Mouse (Mus musculus) ES-Bruce4 (cell line): ENCODE data around the gene Pde7b. TPM values are rescaled to one million over a fixed set of nuclear protein-coding genes. Genes with fewer than 3 reads are reported as not detected.

ENCODE experiments used
- H3K27ac ChIP-seq: 2 replicates; pipeline ENCODE4 v1.5.1; 2012; ENCODE audit warnings: low read length, inconsistent platforms; ENCODE audit not compliant: insufficient read depth
- H3K27me3 ChIP-seq: 2 replicates; pipeline ENCODE4 v1.6.1; 2012; ENCODE audit warnings: mild to moderate bottlenecking, low read length, inconsistent platforms; ENCODE audit not compliant: control insufficient read depth, poor library complexity, insufficient read depth, severe bottlenecking
- H3K36me3 ChIP-seq: 2 replicates; pipeline ENCODE4 v1.6.1; 2012; ENCODE audit warnings: inconsistent platforms, mild to moderate bottlenecking, low read length, moderate library complexity; ENCODE audit not compliant: control insufficient read depth, poor library complexity, insufficient read depth, severe bottlenecking
- H3K4me1 ChIP-seq: one replicate; pipeline ENCODE4 v1.8.1; 2011; ENCODE audit warnings: low read length; ENCODE audit not compliant: control insufficient read depth, insufficient read depth
- H3K4me3 ChIP-seq: 2 replicates; pipeline ENCODE4 v1.5.1; 2011; ENCODE audit warnings: low read depth, mild to moderate bottlenecking, low read length
- H3K9ac ChIP-seq: 2 replicates; pipeline ENCODE4 v1.6.1; 2012; ENCODE audit warnings: low read depth, mild to moderate bottlenecking, inconsistent platforms; ENCODE audit not compliant: poor library complexity, severe bottlenecking
- H3K9me3 ChIP-seq: replicated peaks from 2 replicates; pipeline ENCODE4 v1.6.1; 2012; ENCODE audit warnings: mild to moderate bottlenecking, low read length, inconsistent platforms; ENCODE audit not compliant: control insufficient read depth, poor library complexity, insufficient read depth, severe bottlenecking
- CTCF ChIP-seq: IDR thresholded peaks from one replicate; pipeline ENCODE4 v1.8.1; 2011; ENCODE audit warnings: low read depth, low read length
- EP300 ChIP-seq: IDR thresholded peaks from 2 replicates; pipeline ENCODE4 v1.6.1; 2011; ENCODE audit warnings: low read depth, low read length; ENCODE audit not compliant: insufficient read depth
- POLR2A ChIP-seq: IDR thresholded peaks from one replicate; pipeline ENCODE4 v1.8.1; 2011; ENCODE audit warnings: low read length; ENCODE audit not compliant: insufficient read depth
- polyA plus RNA-seq: library from polyadenylated mRNA; stranded (reverse); fragments of >200 nt; gene quantifications from 2 replicates; pipeline ENCODE4 v1.2.4, GENCODE M21; 2011; ENCODE audit warnings: low read depth; ENCODE audit not compliant: missing spikeins, insufficient read depth, insufficient read length

The Pde7b gene
- polyA plus RNA-seq, 1 experiment, result 0.18 TPM

GRCm38 (mm10) chr10:20513461-20513860 is 211.4 kb downstream of the Pde7b start:
- Histone ChIP-seq H3K27me3 (no peaks in the 10 kb centered on the region), H3K9me3 (no peaks in the 10 kb centered on the region), H3K4me1 (no peaks in the 10 kb centered on the region), H3K9ac (no peak overlapping the region), H3K27ac (no peak overlapping the region), H3K4me3 (no peak overlapping the region), H3K36me3 (no peaks in the 10 kb centered on the region)
- no peak for TF ChIP-seq POLR2A
- TF ChIP-seq EP300, result no peak
- TF ChIP-seq CTCF, result no peak

GRCm38 (mm10) chr10:20509819-20510218 is 215.1 kb downstream of the Pde7b start:
- H3K27ac ChIP-seq, result no peak overlapping the region
- no peak overlapping the region for H3K4me3 ChIP-seq
- no peaks in the 10 kb centered on the region for H3K27me3 ChIP-seq
- H3K9ac ChIP-seq, result no peak overlapping the region
- TF ChIP-seq CTCF, result no peak
- no peak for TF ChIP-seq EP300
- no peak for TF ChIP-seq POLR2A
- no peaks in the 10 kb centered on the region for H3K36me3 ChIP-seq
- H3K4me1 ChIP-seq, result no peaks in the 10 kb centered on the region
- H3K9me3 ChIP-seq, result no peaks in the 10 kb centered on the region

GRCm38 (mm10) chr10:20508497-20508896 is 216.4 kb downstream of the Pde7b start:
- TF ChIP-seq EP300 (no peak), CTCF (no peak), POLR2A (no peak)
- Histone ChIP-seq H3K9me3 (no peaks in the 10 kb centered on the region), H3K36me3 (no peaks in the 10 kb centered on the region), H3K27me3 (no peaks in the 10 kb centered on the region), H3K4me3 (no peak overlapping the region), H3K27ac (no peak overlapping the region), H3K4me1 (no peaks in the 10 kb centered on the region), H3K9ac (no peak overlapping the region)

GRCm38 (mm10) chr10:20507732-20508412 is 217.0 kb downstream of the Pde7b start:
- TF ChIP-seq EP300, result no peak
- TF ChIP-seq POLR2A, result no peak
- no peak for TF ChIP-seq CTCF
- Histone ChIP-seq H3K36me3 (no peaks in the 10 kb centered on the region), H3K27ac (no peak overlapping the region), H3K27me3 (no peaks in the 10 kb centered on the region), H3K9ac (no peak overlapping the region), H3K4me3 (no peak overlapping the region), H3K4me1 (no peaks in the 10 kb centered on the region), H3K9me3 (no peaks in the 10 kb centered on the region)

GRCm38 (mm10) chr10:20507069-20507468 is 217.8 kb downstream of the Pde7b start:
- Histone ChIP-seq H3K27me3 (no peaks in the 10 kb centered on the region), H3K9me3 (no peaks in the 10 kb centered on the region), H3K4me1 (no peaks in the 10 kb centered on the region), H3K36me3 (no peaks in the 10 kb centered on the region), H3K9ac (no peak overlapping the region), H3K4me3 (no peak overlapping the region), H3K27ac (no peak overlapping the region)
- TF ChIP-seq POLR2A (no peak), CTCF (no peak), EP300 (no peak)

GRCm38 (mm10) chr10:20505454-20505853 is 219.4 kb downstream of the Pde7b start:
- Histone ChIP-seq H3K27me3 (no peaks in the 10 kb centered on the region), H3K4me3 (no peak overlapping the region), H3K9ac (no peak overlapping the region), H3K4me1 (no peaks in the 10 kb centered on the region), H3K9me3 (no peaks in the 10 kb centered on the region), H3K27ac (no peak overlapping the region), H3K36me3 (no peaks in the 10 kb centered on the region)
- TF ChIP-seq POLR2A, result no peak
- TF ChIP-seq CTCF, result no peak
- TF ChIP-seq EP300, result no peak
